Mouse (Mus musculus): ENCODE measurements at regions not wholly inside any gene's neighbourhood (a gene's known extent, or its start where the extent isn't known, plus 50 kb on each side); places are given as distances from the start of the nearest gene placed in this dataset.

DNA sequence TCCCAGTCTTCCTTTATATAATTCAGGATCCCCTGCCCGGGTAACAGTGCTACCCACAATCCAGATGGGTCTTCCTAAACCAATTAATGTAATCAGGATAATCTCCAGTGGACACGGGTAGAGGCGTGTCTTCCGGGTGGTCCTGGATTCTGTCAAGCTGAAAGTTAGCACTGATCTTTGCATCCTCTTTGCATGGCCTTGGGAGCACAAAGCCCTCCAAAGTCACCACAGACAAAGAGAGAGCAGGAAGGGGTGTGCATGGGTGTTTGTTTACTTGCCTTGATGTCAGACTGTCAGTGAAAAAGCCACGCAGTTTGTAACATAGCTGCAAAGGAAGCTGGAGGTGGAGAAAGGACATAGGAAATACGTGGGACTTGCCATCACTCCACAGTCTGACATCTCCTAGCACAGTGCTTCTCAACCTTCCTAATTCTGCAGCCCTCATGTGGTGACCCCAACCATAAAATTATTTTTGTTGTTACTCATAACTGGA lies 208.0 kb downstream of the Rplp1 start:
- TF ChIP-seq CTCF (conservative IDR thresholded peaks at IDR 0.05; ENCODE audit: low read length) (no peak), POU5F1 (IDR thresholded peaks at IDR 0.05; ENCODE audit: borderline replicate concordance, low read length) (no peak), NANOG (IDR thresholded peaks at IDR 0.05; ENCODE audit: borderline replicate concordance, low read length) (no peak)

Data from E14TG2a.4 (cell line).